Mouse (Mus musculus): ENCODE data around the gene Aldh3a2. TPM values are rescaled to one million over a fixed set of nuclear protein-coding genes. Genes with fewer than 3 reads are reported as not detected.

Gene Aldh3a2
- polyA plus RNA-seq, 1 experiment from 2014 or later: 29.4 TPM

DNA sequence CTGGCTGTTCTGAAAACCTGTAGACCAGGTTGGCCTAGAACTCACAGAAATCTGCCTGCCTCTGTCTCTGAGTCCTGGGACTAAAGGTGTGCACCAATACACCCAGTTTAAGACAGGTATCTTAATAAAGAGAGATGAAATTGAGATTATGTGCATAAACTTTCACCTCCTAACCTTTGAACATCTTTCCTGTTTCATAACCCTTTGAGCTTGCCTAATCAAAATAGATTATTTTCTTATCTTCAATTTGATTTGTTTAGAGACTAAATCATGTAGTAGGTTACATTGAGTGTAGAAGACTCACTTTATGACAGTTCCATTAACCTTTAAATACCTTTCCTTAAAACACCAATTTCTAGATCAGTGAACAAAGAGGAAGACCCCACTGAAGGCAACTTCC is 4.3 kb upstream of the Aldh3a2 start:
- H3K27ac ChIP-seq: no peak overlapping the region
- ATAC-seq (replicated peaks; ENCODE audit: insufficient number of reproducible peaks, insufficient read depth, low FRiP score, low read depth): no peak

DNA sequence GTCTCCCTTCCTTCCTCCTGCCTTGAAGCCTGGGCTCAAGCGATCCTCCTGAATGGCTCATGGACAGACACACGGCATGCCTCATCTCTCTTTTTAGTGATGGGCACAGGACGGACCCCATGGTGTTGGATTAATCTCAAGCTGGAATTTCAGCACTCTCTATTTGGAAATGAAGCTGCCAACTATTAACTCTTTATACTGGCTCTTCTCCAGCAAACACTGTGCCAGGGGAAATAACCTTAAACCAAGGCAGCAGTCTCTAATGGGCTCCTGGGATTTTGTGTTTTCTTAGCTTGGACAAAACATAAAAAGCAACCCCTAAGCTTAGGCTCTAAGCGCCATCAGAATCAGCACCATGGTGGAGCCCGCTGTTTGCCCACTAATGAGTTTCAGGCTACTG is 3.1 kb upstream of the Aldh3a2 start:
- no peaks in the 10 kb centered on the region for H3K27me3 ChIP-seq
- ATAC-seq (replicated peaks; ENCODE audit: insufficient number of reproducible peaks, insufficient read depth, low FRiP score, low read depth): no peak
- H3K4me1 ChIP-seq (replicated peaks): peaks cover 10% of the 10 kb centered on the region
- H3K27ac ChIP-seq: no peak overlapping the region
- H3K36me3 ChIP-seq: no peaks in the 10 kb centered on the region
- no peak overlapping the region for H3K4me2 ChIP-seq
- 69% methylated on average over 5 of the region's 5 CpGs for WGBS
- no peak overlapping the region for H3K4me3 ChIP-seq
- H3K9ac ChIP-seq: no peak overlapping the region
- no peaks in the 10 kb centered on the region for H3K9me3 ChIP-seq (replicated peaks)

More for the DNA sequence above, 4.3 kb upstream of the Aldh3a2 start:
- H3K9ac ChIP-seq: no peak overlapping the region
- H3K4me2 ChIP-seq: no peak overlapping the region
- no peaks in the 10 kb centered on the region for H3K36me3 ChIP-seq
- H3K27me3 ChIP-seq: no peaks in the 10 kb centered on the region
- peaks cover 3% of the 10 kb centered on the region for H3K4me1 ChIP-seq (replicated peaks)
- H3K4me3 ChIP-seq: no peak overlapping the region
- H3K9me3 ChIP-seq (replicated peaks): no peaks in the 10 kb centered on the region

DNA sequence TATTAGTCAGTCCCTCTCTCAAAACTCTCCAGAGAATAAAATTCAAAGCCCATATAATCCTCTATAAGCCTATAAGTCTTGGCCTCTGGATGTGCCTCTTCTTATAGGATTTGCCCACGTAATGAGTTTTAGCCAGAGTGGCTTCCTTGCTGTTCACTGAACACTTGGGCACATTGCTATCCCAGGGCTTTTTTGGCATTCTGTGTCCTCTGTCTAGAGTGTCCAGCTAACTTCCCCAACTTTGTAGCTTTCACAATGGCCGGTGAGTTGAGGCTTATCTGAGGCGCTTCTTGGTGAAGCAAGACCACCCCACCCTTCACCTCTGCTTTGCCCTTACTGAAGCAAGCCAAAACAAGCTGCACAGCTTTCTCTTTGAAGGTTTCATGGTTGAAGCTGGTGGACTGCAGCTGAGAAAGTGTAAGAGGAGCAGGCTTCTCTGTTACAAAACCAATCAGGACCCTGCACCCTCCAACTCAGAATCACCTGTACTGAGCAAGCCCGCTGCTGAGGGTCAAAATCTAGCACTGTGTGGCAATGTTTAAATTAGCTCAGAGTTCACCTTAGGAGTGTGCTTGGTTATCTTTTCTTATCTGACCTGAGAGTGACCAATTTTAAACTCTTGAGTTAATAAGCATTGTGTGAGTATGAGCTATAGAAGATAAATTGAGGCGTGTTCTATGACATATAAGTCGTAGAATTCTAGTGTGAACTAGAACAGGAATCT is 1.5 kb upstream of the Aldh3a2 start:
- Histone ChIP-seq H3K9me3 (replicated peaks) (no peaks in the 10 kb centered on the region), H3K27me3 (no peaks in the 10 kb centered on the region), H3K4me2 (no peak overlapping the region), H3K4me1 (replicated peaks) (peaks cover 10% of the 10 kb centered on the region), H3K27ac (no peak overlapping the region), H3K9ac (no peak overlapping the region), H3K4me3 (no peak overlapping the region), H3K36me3 (peaks cover 4% of the 10 kb centered on the region; the same call in 1 of the 2 replicates)
- no peak for ATAC-seq (replicated peaks; ENCODE audit: insufficient number of reproducible peaks, insufficient read depth, low FRiP score, low read depth)
- 86% methylated on average over 6 of the region's 6 CpGs for WGBS

DNA sequence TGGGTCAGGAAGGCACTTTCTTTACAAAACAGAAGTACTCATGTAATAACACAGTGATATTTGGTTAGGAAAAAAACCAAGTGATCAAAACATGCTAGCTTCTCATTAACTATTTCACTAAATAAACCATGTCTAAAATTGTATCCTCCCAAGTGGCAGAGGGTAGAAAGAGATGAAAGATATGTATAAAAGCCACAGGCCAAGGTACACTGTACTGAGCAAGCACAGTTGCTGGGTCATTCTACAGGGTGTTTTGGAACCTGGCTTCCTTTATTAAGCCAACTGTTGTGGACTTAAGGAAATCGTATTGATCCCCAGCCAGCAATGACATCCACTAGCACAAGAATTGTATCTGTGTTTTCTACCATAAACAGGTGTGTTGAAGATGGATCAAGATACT is 3.4 kb downstream of the Aldh3a2 start:
- Histone ChIP-seq H3K4me1 (replicated peaks) (peaks cover 10% of the 10 kb centered on the region), H3K9me3 (replicated peaks) (no peaks in the 10 kb centered on the region), H3K4me3 (no peak overlapping the region), H3K27ac (no peak overlapping the region), H3K9ac (no peak overlapping the region), H3K27me3 (no peaks in the 10 kb centered on the region), H3K36me3 (peaks cover 42% of the 10 kb centered on the region), H3K4me2 (no peak overlapping the region)
- no peak for ATAC-seq (replicated peaks; ENCODE audit: insufficient number of reproducible peaks, insufficient read depth, low FRiP score, low read depth)
- 79% methylated on average over 1 of the region's 1 CpGs for WGBS

DNA sequence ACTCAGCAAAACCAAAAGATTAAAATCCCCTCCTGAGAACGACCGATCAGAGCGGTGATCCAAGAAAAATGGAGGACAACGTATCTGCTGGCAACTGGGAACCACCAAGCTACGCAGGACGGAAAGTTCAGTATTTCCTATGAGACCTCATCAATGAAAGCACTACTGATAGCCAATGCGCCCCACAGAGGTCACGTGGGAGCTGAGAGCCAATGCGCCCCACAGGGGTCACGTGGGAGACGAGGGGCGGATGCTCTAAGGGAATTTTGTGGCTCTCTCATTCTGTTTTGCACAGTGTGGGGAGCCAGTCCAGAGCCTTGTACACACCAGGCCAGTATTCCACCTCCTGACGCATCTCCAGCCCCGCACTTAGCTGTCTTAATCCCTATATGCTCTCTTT is 4.7 kb downstream of the Aldh3a2 start:
- Histone ChIP-seq H3K4me2 (no peak overlapping the region), H3K27ac (no peak overlapping the region), H3K36me3 (peaks cover 54% of the 10 kb centered on the region), H3K9ac (no peak overlapping the region), H3K4me1 (replicated peaks) (peaks cover 8% of the 10 kb centered on the region), H3K4me3 (no peak overlapping the region), H3K27me3 (no peaks in the 10 kb centered on the region), H3K9me3 (replicated peaks) (no peaks in the 10 kb centered on the region)
- WGBS: 93% methylated on average over 14 of the region's 14 CpGs
- ATAC-seq (replicated peaks; ENCODE audit: insufficient number of reproducible peaks, insufficient read depth, low FRiP score, low read depth): no peak

DNA sequence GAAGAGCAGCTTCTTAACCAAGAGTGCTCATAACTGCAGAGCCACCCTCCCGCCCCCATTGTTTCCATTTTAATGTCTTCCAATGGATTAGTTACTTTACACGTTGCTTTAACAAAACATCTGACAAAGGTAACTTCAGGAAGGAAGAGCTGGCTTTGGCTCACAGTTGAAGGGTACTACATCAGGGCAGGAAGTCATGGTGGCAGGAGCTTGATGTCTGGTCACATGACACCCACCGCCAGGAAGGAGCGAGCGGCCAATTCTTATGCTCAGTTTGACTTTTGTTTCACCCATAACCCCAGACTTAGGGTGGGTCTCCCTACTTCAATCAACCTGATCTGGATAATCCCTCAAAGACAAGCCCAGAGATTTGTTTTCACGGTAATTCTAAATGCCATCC is 8.2 kb downstream of the Aldh3a2 start:
- H3K27me3 ChIP-seq: no peaks in the 10 kb centered on the region
- H3K4me1 ChIP-seq (replicated peaks): 0 out of 2 replicates have a peak, but pooled peaks cover 2% of the 10 kb centered on the region
- peaks cover 81% of the 10 kb centered on the region for H3K36me3 ChIP-seq
- WGBS: 94% methylated on average over 6 of the region's 6 CpGs
- H3K4me3 ChIP-seq: no peak overlapping the region
- H3K9me3 ChIP-seq (replicated peaks): no peaks in the 10 kb centered on the region
- H3K4me2 ChIP-seq: no peak overlapping the region
- no peak for ATAC-seq (replicated peaks; ENCODE audit: insufficient number of reproducible peaks, insufficient read depth, low FRiP score, low read depth)
- H3K9ac ChIP-seq: no peak overlapping the region
- H3K27ac ChIP-seq: no peak overlapping the region

DNA sequence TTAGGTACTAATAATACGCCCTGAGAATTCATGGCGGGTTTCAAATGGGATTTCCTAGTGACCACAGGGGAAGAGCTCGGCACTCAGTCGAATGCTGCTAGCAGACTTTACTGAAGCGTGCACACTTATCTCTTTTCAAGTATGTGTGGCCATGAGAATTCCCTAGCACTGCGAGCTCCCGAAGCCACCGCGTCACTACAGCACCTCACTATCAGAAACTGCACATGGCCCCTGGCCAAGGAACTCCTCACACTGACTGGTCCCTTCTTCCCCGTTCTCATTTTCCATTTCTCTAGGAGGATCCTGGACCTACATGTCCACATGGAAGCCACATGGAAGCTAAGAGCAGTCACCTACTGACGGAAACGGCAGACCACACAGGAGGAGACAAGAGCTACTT is 14.5 kb downstream of the Aldh3a2 start:
- 41% methylated on average over 12 of the region's 12 CpGs for whole genome bisulfite sequencing
- no peak overlapping the region for H3K9ac ChIP-seq
- no peaks in the 10 kb centered on the region for H3K27me3 ChIP-seq
- ATAC-seq (replicated peaks; ENCODE audit: insufficient number of reproducible peaks, insufficient read depth, low FRiP score, low read depth): peak; percentile 72
- no peak overlapping the region for H3K4me3 ChIP-seq
- peak overlapping the region; percentile 6; the same call in 1 of the 2 replicates for H3K4me2 ChIP-seq
- peak overlapping the region; percentile 41; the same call in 1 of the 2 replicates for H3K27ac ChIP-seq
- no peaks in the 10 kb centered on the region for H3K9me3 ChIP-seq (replicated peaks)
- H3K4me1 ChIP-seq (replicated peaks): peaks cover 15% of the 10 kb centered on the region
- peaks cover 60% of the 10 kb centered on the region for H3K36me3 ChIP-seq

DNA sequence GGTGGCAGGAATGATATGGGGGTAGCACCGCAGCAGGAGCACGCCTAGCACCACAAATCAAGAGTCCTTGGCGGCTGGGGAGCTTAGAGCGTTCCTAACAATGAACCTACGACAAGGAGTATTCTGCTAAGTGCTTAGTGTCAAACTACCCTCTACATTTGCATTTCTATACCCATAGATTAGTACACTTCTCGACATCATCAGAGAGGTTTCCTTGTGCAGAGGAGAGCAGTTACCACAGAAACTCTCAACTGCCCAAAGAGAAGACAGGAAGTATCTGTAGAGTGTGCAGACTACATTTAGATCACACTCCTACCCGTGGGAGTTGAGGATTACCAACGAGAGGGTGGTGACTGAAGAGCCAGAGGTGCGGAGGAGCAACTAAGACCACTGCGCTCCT is 15.5 kb downstream of the Aldh3a2 start:
- H3K36me3 ChIP-seq: peaks cover 57% of the 10 kb centered on the region

DNA sequence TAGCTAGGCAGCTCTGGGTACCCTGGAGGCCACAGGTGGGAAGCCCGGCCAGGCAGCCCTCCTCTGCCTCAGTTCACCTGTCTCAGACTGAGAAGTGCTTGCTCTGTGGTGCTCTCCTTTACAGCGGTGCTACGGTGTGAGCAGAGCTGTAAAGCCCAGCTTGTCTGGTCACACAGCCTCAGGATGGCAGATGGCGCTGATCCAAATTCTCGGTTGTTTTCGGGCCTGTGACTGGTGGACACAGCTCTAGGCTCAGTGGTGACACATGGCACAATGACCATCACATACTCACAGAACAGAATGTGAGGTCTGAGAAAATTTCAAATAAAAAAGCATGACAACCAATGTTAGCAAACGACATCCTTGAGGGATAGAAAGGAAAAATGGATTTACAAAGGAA is 22.9 kb downstream of the Aldh3a2 start:
- no peak overlapping the region for H3K9ac ChIP-seq
- no peaks in the 10 kb centered on the region for H3K9me3 ChIP-seq (replicated peaks)
- peaks cover 21% of the 10 kb centered on the region; the same call in 1 of the 2 replicates for H3K36me3 ChIP-seq
- H3K4me3 ChIP-seq: no peak overlapping the region
- no peaks in the 10 kb centered on the region for H3K27me3 ChIP-seq
- no peak overlapping the region for H3K4me2 ChIP-seq
- 78% methylated on average over 7 of the region's 7 CpGs for WGBS
- no peak overlapping the region for H3K27ac ChIP-seq
- H3K4me1 ChIP-seq (replicated peaks): no peaks in the 10 kb centered on the region
- ATAC-seq (replicated peaks; ENCODE audit: insufficient number of reproducible peaks, insufficient read depth, low FRiP score, low read depth): no peak

More for the DNA sequence above, 15.5 kb downstream of the Aldh3a2 start:
- ATAC-seq (replicated peaks; ENCODE audit: insufficient number of reproducible peaks, insufficient read depth, low FRiP score, low read depth): no peak
- Histone ChIP-seq H3K9ac (no peak overlapping the region), H3K27me3 (no peaks in the 10 kb centered on the region), H3K4me3 (no peak overlapping the region), H3K4me2 (no peak overlapping the region), H3K27ac (no peak overlapping the region), H3K9me3 (replicated peaks) (no peaks in the 10 kb centered on the region), H3K4me1 (replicated peaks) (peaks cover 13% of the 10 kb centered on the region)
- WGBS: 77% methylated on average over 10 of the region's 10 CpGs

DNA sequence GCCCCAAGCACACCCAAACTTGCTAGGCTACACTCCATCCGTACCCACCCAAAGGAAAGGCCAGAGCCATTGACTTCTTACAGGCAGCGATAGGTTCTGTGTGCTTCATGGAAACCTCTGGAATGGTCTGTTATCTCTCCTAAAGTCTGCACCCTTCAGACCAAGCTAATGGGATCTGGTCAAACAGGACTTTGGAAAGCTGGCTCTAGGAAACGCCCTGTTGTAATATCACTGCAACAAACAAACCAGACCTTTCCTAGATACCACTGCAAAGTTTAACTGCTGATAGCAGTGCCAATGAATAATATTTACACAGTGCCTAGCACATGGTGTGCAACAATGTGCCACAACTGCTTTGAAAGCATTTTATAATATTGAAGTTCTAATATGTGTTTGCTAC is 31.2 kb downstream of the Aldh3a2 start:
- no peak for ATAC-seq (replicated peaks; ENCODE audit: insufficient number of reproducible peaks, insufficient read depth, low FRiP score, low read depth)
- H3K4me1 ChIP-seq (replicated peaks): peaks cover 3% of the 10 kb centered on the region
- 74% methylated on average over 3 of the region's 3 CpGs for WGBS

DNA sequence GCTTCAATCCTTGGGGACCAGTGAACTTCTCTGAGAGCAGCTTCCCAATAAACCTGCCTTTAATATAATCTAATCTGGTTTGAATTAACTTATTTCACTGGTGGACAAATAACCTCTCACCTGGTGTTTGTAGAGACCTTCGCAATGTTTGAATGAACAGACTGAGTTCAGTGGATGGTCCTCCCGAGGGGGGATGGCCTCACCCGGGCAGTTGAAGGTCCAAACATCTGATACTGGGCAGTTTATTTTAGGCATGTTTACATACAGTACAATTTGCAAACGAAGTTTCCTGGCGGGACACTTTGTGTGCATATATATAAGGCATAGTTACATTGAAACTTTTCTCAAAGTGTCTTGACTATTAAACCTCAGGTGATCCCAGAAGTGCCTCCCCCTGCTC is 33.1 kb downstream of the Aldh3a2 start:
- no peak for ATAC-seq (replicated peaks; ENCODE audit: insufficient number of reproducible peaks, insufficient read depth, low FRiP score, low read depth)
- H3K4me3 ChIP-seq: no peak overlapping the region
- H3K27me3 ChIP-seq: 0 out of 2 replicates have a peak, but pooled peaks cover 7% of the 10 kb centered on the region
- WGBS: 43% methylated on average over 5 of the region's 5 CpGs
- H3K27ac ChIP-seq: no peak overlapping the region
- H3K9me3 ChIP-seq (replicated peaks): no peaks in the 10 kb centered on the region
- H3K36me3 ChIP-seq: no peaks in the 10 kb centered on the region
- H3K9ac ChIP-seq: no peak overlapping the region
- peaks cover 4% of the 10 kb centered on the region for H3K4me1 ChIP-seq (replicated peaks)
- H3K4me2 ChIP-seq: no peak overlapping the region

More for the DNA sequence above, 31.2 kb downstream of the Aldh3a2 start:
- H3K4me3 ChIP-seq: no peak overlapping the region
- no peak overlapping the region for H3K27ac ChIP-seq
- 0 out of 2 replicates have a peak, but pooled peaks cover 7% of the 10 kb centered on the region for H3K27me3 ChIP-seq
- no peaks in the 10 kb centered on the region for H3K9me3 ChIP-seq (replicated peaks)
- H3K36me3 ChIP-seq: no peaks in the 10 kb centered on the region
- H3K9ac ChIP-seq: no peak overlapping the region
- H3K4me2 ChIP-seq: no peak overlapping the region

DNA sequence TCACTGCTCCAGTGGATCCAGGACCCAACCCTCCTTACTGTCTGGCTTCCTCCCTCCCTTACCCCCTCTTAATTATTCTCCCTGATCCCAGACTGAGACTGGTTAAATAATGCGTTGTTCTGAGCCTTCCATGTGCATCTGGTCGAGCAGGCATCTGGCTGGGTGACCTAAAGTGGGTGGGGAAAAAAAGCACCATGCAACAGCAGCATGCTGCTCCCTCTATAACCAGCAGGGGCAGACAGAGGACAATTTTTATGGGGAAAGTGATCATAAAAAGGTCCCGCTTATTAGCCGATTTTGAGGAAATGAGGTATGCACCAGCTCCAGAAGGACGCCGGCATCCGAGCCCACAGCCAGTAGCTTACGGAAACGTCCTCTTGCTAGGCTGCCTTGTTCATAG is 35.9 kb downstream of the Aldh3a2 start:
- Histone ChIP-seq H3K9me3 (replicated peaks) (no peaks in the 10 kb centered on the region), H3K27me3 (0 out of 2 replicates have a peak, but pooled peaks cover 7% of the 10 kb centered on the region), H3K4me1 (replicated peaks) (peaks cover 17% of the 10 kb centered on the region), H3K27ac (no peak overlapping the region), H3K4me2 (peak overlapping the region; percentile 34; the same call in 1 of the 2 replicates), H3K36me3 (no peaks in the 10 kb centered on the region), H3K4me3 (no peak overlapping the region), H3K9ac (no peak overlapping the region)
- 16% methylated on average over 9 of the region's 9 CpGs for WGBS
- no peak for ATAC-seq (replicated peaks; ENCODE audit: insufficient number of reproducible peaks, insufficient read depth, low FRiP score, low read depth)

All from heart, embryonic 15.5 days (tissue).